Mouse (Mus musculus): ENCODE data around the gene Kdm2b.

GRCm38 (mm10) chr5:122959391-122959790, 30.2 kb downstream of the Kdm2b start:
- TF ChIP-seq EP300 (IDR thresholded peaks at IDR 0.05; ENCODE audit: low read depth in 1 of 2, low read length in 2 of 2) (no peak), SIN3A (IDR thresholded peaks at IDR 0.05; ENCODE audit: low read length) (no peak), POLR2A (IDR thresholded peaks at IDR 0.05; ENCODE audit: control insufficient read depth in 1 of 2, insufficient read depth in 1 of 2, low read depth in 1 of 2, low read length in 2 of 2, poor library complexity in 1 of 2) (no peak), CTCF (IDR thresholded peaks at IDR 0.05 in 2 of 3, conservative IDR thresholded peaks at IDR 0.05 in 1 of 3; ENCODE audit: control insufficient read depth in 1 of 3, insufficient read depth in 1 of 3, low read depth in 2 of 3, low read length in 3 of 3, poor library complexity in 1 of 3, severe bottlenecking in 1 of 3) (no peak), RCOR1 (IDR thresholded peaks at IDR 0.05; ENCODE audit: low read depth, low read length) (no peak), ETS1 (IDR thresholded peaks at IDR 0.05; ENCODE audit: low read depth, low read length) (no peak), MAX (IDR thresholded peaks at IDR 0.05; ENCODE audit: low read length) (no peak), RAD21 (IDR thresholded peaks at IDR 0.05; ENCODE audit: low read depth, low read length) (no peak), GATA1 (IDR thresholded peaks at IDR 0.05; ENCODE audit: low read depth, low read length) (no peak), CHD2 (IDR thresholded peaks at IDR 0.05; ENCODE audit: low read length) (no peak)

Measured in MEL (cell line).